Mouse (Mus musculus) granulocyte monocyte progenitor cell, adult 5-6 weeks (primary cell): ENCODE measurements around the gene Fes. TPM values are rescaled to one million over a fixed set of nuclear protein-coding genes. Genes with fewer than 3 reads are reported as not detected.

Experiments used
- ATAC-seq: replicated peaks from 2 replicates; pipeline ENCODE4 v1.8.0; 2016; ENCODE audit warnings: mild to moderate bottlenecking, moderate TSS enrichment, inconsistent platforms; ENCODE audit not compliant: poor library complexity, severe bottlenecking
- total RNA-seq, 2 experiments: library from RNA; stranded (forward) in 1 of 2; stranded (reverse) in 1 of 2; fragments of 200-712, 200-1000 nt in 1 of 2; fragments of >200 nt in 1 of 2; fragmentation: Nextera tagmentation in 1 of 2; gene quantifications; 2 replicates each; pipeline ENCODE4 v1.2.3; 2014 to 2017

The Fes gene
- 141 and 238 TPM in 2 replicates for total RNA-seq (2014; fragmentation: Nextera tagmentation)
- 155 and 176 TPM in 2 replicates for total RNA-seq (2017)

- peak; percentile 76 for ATAC-seq
These were observed at the start of gene Fes for GRCm38 (mm10) chr7:80387633-80388543. Gene Fes (minus strand): TSS chr7:80387946.

- no peak for ATAC-seq
These were observed 48.8 kb upstream of the Fes start for GRCm38 (mm10) chr7:80436571-80436970.

- no peak for ATAC-seq
These were observed 47.8 kb upstream of the Fes start for GRCm38 (mm10) chr7:80435594-80435993.

GRCm38 (mm10) chr7:80429661-80430060, 41.9 kb upstream of the Fes start:
- no peak for ATAC-seq

GRCm38 (mm10) chr7:80427730-80428129, 40.0 kb upstream of the Fes start:
- peak; percentile 61 for ATAC-seq

GRCm38 (mm10) chr7:80426363-80426762, 38.6 kb upstream of the Fes start:
- peak; percentile 88 for ATAC-seq

GRCm38 (mm10) chr7:80424722-80425121, 37.0 kb upstream of the Fes start:
- no peak for ATAC-seq

GRCm38 (mm10) chr7:80422759-80423480, 35.2 kb upstream of the Fes start:
- ATAC-seq: no peak

- no peak for ATAC-seq
These were observed 33.8 kb upstream of the Fes start for GRCm38 (mm10) chr7:80421576-80421975.

- ATAC-seq: no peak
These were observed 32.8 kb upstream of the Fes start for GRCm38 (mm10) chr7:80420586-80420985.

GRCm38 (mm10) chr7:80419278-80419677, 31.5 kb upstream of the Fes start:
- no peak for ATAC-seq

- no peak for ATAC-seq
These were observed 30.3 kb upstream of the Fes start for GRCm38 (mm10) chr7:80418036-80418435.

GRCm38 (mm10) chr7:80417601-80418000, 29.9 kb upstream of the Fes start:
- no peak for ATAC-seq

GRCm38 (mm10) chr7:80416969-80417368, 29.2 kb upstream of the Fes start:
- peak; percentile 66 for ATAC-seq

- ATAC-seq: peak; percentile 50
These were observed 26.6 kb upstream of the Fes start for GRCm38 (mm10) chr7:80414303-80414855.

GRCm38 (mm10) chr7:80413512-80414302, 26.0 kb upstream of the Fes start:
- 0 out of 2 replicates have a peak, but pooled peaks have one; percentile 12 for ATAC-seq

GRCm38 (mm10) chr7:80412781-80413180, 25.0 kb upstream of the Fes start:
- ATAC-seq: no peak

GRCm38 (mm10) chr7:80412279-80412678, 24.5 kb upstream of the Fes start:
- ATAC-seq: no peak

GRCm38 (mm10) chr7:80410380-80410779, 22.6 kb upstream of the Fes start:
- ATAC-seq: no peak

- no peak for ATAC-seq
These were observed 20.0 kb upstream of the Fes start for GRCm38 (mm10) chr7:80407712-80408111.
